Mouse (Mus musculus): ENCODE measurements around the gene Isca1.
"Not testable (repeated sequence)": the region's sequence is repeated elsewhere in the genome, so short reads cannot be mapped to it uniquely, and the experiment has no call there.

GRCm38 (mm10) chr13:59779744-59780264 lies 10.2 kb upstream of the Isca1 start:
- not testable (repeated sequence) for TF ChIP-seq POLR2A (IDR thresholded peaks at IDR 0.05; ENCODE audit: insufficient read length, low read depth); MYOG (IDR thresholded peaks at IDR 0.05; ENCODE audit: control insufficient read depth in 1 of 3, insufficient read depth in 1 of 3, insufficient read length in 2 of 3, low read depth in 2 of 3); CEBPB (IDR thresholded peaks at IDR 0.05; ENCODE audit: insufficient read depth, poor library complexity, severe bottlenecking); MAX (IDR thresholded peaks at IDR 0.05; ENCODE audit: low read depth); USF1 (IDR thresholded peaks at IDR 0.05; ENCODE audit: low read depth); E2F4 (IDR thresholded peaks at IDR 0.05; ENCODE audit: insufficient read depth)
